Mouse (Mus musculus) neural tube, embryonic 14.5 days (tissue): ENCODE data around the gene B3galt4. TPM values are rescaled to one million over a fixed set of nuclear protein-coding genes. Genes with fewer than 3 reads are reported as not detected.
A peak's percentile ranks its signal among the peaks of the same experiment; 100 is the strongest.
"Not testable (repeated sequence)": the region's sequence is repeated elsewhere in the genome, so short reads cannot be mapped to it uniquely, and the experiment has no call there.

ENCODE experiments used
- ATAC-seq: fragments of 200-750 bp; cut with Nextera tagmentation; 2 replicates; pipeline ENCODE4 v1.8.0; 2017; ENCODE audit warnings: low read depth, mild to moderate bottlenecking, moderate TSS enrichment, moderate library complexity
- H3K27ac ChIP-seq: fragments of 300-500 bp; sonication (generic); 2 replicates; pipeline ENCODE4 v1.5.1; 2014; ENCODE audit warnings: low read depth, mild to moderate bottlenecking, control low read depth, low read length, moderate library complexity, mixed read lengths
- H3K27me3 ChIP-seq: fragments of 300-500 bp; sonication (generic); 2 replicates; pipeline ENCODE4 v1.6.1; 2014; ENCODE audit warnings: low read length; ENCODE audit not compliant: control insufficient read depth, insufficient read depth
- H3K36me3 ChIP-seq: fragments of 300-500 bp; sonication (generic); 2 replicates; pipeline ENCODE4 v1.6.1; 2014; ENCODE audit warnings: low read length, mixed read lengths; ENCODE audit not compliant: control insufficient read depth, insufficient read depth
- H3K4me1 ChIP-seq: fragments of 300-500 bp; sonication (generic); 2 replicates; pipeline ENCODE4 v1.6.1; 2014; ENCODE audit warnings: low read length; ENCODE audit not compliant: control insufficient read depth, insufficient read depth
- H3K4me2 ChIP-seq: fragments of 300-500 bp; sonication (generic); 2 replicates; pipeline ENCODE4 v1.6.1; 2014; ENCODE audit warnings: mild to moderate bottlenecking, low read depth, low read length, control low read depth
- H3K4me3 ChIP-seq: fragments of 300-500 bp; sonication (generic); 2 replicates; pipeline ENCODE4 v1.5.1; 2014; ENCODE audit warnings: low read depth, low read length, control low read depth, mixed read lengths
- H3K9ac ChIP-seq: fragments of 300-500 bp; sonication (generic); replicated peaks from 2 replicates; pipeline ENCODE4 v1.6.1; 2014; ENCODE audit warnings: low read depth, mild to moderate bottlenecking, control low read depth, low read length, mixed read lengths
- H3K9me3 ChIP-seq: fragments of 300-500 bp; sonication (generic); 2 replicates; pipeline ENCODE4 v1.6.1; 2016; ENCODE audit warnings: low read length; ENCODE audit not compliant: control insufficient read depth
- WGBS: fragments of 180-500 bp; shearing (Covaris S2); extraction: QIAGEN DNeasy Blood & Tissue Kit; methylation state at CpG from one replicate; pipeline ENCODE4 v1.1.7; 2014; 5-methylcytosine and 5-hydroxymethylcytosine counted together
- polyA plus RNA-seq: library from polyadenylated mRNA; unstranded; fragments of >200 nt; fragmentation: Nextera tagmentation; extraction: Ambion mirVana; gene quantifications from 2 replicates; pipeline ENCODE4 v1.2.1, GENCODE M21; 2014

B3galt4 gene
- polyA plus RNA-seq, 1 experiment from 2014 or later: 6.2 TPM

DNA sequence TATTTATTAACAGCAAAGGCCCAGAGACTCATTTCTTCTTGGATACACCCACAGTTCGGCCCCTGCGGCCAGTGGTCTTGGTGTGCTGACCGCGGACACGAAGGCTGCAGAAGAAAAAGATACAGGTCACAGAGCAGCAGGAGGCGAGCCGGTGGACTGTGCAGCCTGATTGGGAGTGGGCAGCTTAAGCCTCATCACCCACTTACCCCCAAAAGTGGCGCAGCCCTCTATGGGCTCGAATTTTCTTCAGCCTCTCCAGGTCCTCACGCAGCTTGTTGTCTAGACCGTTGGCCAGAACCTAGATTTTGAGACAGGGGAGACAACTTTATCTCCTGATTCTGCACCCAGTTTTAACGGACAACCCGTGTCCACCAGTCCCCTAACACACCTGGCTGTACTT, 727 bp upstream of the B3galt4 start:
- Histone ChIP-seq H3K9ac (peak overlapping the region; percentile 72; the same call in 1 of the 2 replicates), H3K4me1 (peaks cover 44% of the 10 kb centered on the region), H3K4me2 (peak overlapping the region; percentile 95), H3K36me3 (peaks cover 17% of the 10 kb centered on the region; the same call in 1 of the 2 replicates)
- not testable (repeated sequence) for H3K27me3 ChIP-seq, ATAC-seq, H3K27ac ChIP-seq, H3K9me3 ChIP-seq, H3K4me3 ChIP-seq
- WGBS: 79% methylated on average over 13 of the region's 13 CpGs

DNA sequence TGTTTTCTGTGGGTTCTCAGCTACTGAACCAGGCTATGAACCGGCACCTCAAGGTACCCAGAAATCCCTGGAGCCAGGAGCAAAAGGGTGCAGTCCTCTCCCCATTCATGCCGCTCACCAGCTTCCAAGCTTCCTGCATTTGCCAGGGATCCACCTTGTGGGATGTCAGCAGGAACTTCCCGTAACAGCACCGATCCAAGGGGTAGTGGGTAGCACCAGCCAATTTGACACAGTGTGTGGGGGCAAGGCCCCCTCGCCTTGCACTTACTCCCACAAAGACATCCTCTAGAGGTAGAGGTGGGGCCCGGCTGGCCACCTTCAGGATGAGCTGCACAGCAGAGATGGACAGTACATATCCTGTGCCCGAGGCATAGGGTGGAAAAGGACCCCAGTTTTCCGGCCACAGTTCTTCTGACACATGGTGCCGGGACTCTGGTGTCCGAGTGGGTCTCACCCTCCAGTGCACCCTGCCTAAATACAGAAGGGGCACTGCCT, 1.1 kb downstream of the B3galt4 start:
- peaks cover 39% of the 10 kb centered on the region for H3K4me1 ChIP-seq
- no peak for ATAC-seq
- H3K27me3 ChIP-seq: no peaks in the 10 kb centered on the region
- peak overlapping the region; percentile 95 for H3K4me2 ChIP-seq
- no peaks in the 10 kb centered on the region for H3K9me3 ChIP-seq
- WGBS: 82% methylated on average over 10 of the region's 10 CpGs
- H3K27ac ChIP-seq: peak overlapping the region; percentile 90; the same call in 1 of the 2 replicates
- H3K4me3 ChIP-seq: peak overlapping the region; percentile 49
- peaks cover 22% of the 10 kb centered on the region; the same call in 1 of the 2 replicates for H3K36me3 ChIP-seq
- peak overlapping the region; percentile 72 for H3K9ac ChIP-seq

DNA sequence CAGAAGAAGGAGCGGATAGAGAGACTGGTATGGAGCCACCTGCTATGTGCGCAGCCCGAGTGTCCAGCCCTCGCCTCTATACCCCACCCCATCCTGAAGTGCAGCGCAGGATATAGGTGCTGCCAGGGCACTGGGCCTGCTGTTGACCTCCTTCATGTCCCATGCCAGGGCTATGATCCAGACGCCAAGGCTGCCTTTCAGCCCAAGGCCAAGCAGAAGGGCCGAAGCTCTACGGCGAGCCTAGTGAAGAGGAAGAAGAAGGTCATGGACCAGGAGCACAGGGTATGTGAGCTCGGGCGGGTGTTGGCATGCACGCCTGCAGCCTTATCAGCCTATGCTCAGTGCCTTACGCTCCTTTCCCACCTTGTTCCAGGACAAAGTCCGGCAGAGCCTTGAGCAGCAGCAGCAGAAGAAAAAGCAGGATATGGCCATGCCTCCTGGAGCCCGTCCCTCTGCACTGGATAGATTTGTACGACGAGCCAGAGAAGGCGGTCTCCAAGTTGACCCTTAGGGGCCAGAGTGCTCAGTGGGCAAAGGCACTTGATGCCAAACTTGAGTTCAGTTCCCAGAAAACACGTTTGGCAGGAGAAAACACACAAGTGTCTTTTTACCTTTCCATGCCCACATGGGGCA, 2.3 kb downstream of the B3galt4 start:
- Histone ChIP-seq H3K9me3 (no peaks in the 10 kb centered on the region), H3K36me3 (peaks cover 26% of the 10 kb centered on the region), H3K9ac (no peak overlapping the region), H3K27me3 (no peaks in the 10 kb centered on the region), H3K4me3 (no peak overlapping the region), H3K27ac (no peak overlapping the region), H3K4me1 (peaks cover 30% of the 10 kb centered on the region), H3K4me2 (no peak overlapping the region)
- no peak for ATAC-seq
- 91% methylated on average over 19 of the region's 19 CpGs for WGBS

DNA sequence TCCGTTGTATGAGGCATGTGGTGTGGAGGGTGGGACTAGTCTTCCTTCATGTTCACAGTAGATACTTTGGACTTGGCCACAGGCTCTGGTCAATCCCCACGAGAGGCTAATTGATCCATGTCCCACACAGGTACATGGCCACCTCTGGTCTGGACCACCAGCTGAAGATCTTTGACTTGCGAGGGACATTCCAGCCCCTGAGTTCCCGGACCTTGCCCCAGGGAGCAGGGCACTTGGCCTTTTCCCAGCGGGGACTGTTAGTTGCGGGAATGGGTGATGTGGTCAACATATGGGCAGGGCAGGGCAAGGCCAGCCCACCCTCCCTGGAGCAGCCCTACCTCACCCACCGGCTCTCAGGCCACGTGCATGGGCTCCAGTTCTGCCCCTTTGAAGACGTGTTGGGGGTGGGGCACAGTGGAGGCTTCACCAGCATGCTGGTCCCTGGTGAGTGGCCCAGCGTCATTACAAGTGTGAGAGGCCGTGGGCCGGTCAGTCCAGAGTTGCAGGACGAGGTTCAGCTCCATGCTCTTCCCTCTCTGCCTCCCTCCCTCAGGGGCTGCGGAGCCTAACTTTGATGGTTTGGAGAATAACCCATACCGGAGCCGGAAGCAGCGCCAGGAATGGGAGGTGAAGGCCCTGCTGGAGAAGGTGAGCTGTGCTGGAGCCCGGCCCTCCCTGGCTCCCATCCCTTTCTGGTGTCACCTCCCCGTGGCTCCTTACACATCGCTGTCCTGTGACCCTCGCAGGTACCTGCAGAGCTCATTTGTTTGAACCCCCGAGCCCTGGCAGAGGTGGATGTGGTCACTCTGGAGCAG, 3.0 kb downstream of the B3galt4 start:
- ATAC-seq: no peak
- H3K9ac ChIP-seq: no peak overlapping the region
- 87% methylated on average over 22 of the region's 22 CpGs for WGBS
- no peaks in the 10 kb centered on the region for H3K9me3 ChIP-seq
- H3K36me3 ChIP-seq: peaks cover 25% of the 10 kb centered on the region
- no peak overlapping the region for H3K4me2 ChIP-seq
- H3K4me1 ChIP-seq: peaks cover 24% of the 10 kb centered on the region
- H3K4me3 ChIP-seq: no peak overlapping the region
- no peaks in the 10 kb centered on the region for H3K27me3 ChIP-seq
- no peak overlapping the region for H3K27ac ChIP-seq

DNA sequence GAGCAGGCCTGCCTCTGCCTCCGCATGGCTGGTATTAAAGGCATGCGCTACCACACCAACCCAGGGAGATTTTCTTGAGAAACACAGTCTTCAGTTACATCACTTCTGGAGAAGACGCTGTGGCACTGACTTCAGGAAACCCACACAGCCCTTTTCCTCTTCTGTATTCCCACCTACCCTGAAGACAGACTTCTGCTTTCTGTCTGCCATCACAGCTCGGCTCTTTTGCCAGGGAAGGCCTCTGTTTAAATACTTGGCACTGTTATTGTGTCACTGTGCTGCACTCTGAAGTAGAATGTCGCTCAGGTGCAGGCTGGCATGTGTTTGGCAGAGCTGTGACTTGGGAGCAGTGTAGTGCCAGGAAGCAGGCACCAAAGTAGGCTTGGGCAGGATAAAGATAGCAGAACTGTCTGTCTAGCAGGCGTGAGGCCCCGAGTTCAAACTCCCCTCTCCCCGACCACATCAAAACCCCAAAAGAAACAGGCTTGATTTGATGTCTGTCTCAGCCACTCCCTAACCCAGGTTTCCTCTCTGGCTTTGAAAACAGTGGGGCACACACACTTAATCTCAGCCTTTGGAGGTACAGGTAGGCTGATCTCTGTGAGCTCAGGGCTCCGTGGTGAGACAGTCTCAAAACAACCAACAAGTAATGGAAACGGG, 3.7 kb downstream of the B3galt4 start:
- ATAC-seq: no peak
- H3K4me2 ChIP-seq: no peak overlapping the region
- no peak overlapping the region for H3K9ac ChIP-seq
- 97% methylated on average over 10 of the region's 10 CpGs for WGBS
- H3K4me1 ChIP-seq: peaks cover 24% of the 10 kb centered on the region
- no peak overlapping the region for H3K27ac ChIP-seq
- peaks cover 23% of the 10 kb centered on the region for H3K36me3 ChIP-seq
- no peak overlapping the region for H3K4me3 ChIP-seq
- H3K9me3 ChIP-seq: no peaks in the 10 kb centered on the region
- H3K27me3 ChIP-seq: no peaks in the 10 kb centered on the region

DNA sequence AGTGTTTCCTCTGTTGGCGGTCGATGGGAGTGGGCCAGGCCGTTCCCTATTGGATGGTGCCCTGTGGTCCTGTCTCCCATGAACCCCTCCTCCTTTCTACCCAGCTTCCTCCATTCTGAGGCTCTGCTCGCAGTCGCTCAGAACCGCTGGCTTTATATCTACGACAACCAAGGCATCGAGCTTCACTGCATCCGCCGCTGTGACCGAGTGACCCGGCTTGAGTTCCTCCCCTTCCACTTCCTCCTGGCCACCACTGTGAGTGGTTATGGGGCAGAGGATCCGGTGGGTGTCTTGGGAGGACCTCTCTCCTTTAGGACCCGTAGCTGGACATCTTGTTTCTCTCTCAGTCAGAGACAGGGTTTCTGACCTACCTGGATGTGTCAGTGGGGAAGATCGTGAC, 7.8 kb downstream of the B3galt4 start:
- WGBS: 94% methylated on average over 15 of the region's 15 CpGs
- peaks cover 16% of the 10 kb centered on the region for H3K36me3 ChIP-seq
- H3K27ac ChIP-seq: no peak overlapping the region
- H3K27me3 ChIP-seq: no peaks in the 10 kb centered on the region
- no peak overlapping the region for H3K9ac ChIP-seq
- H3K4me1 ChIP-seq: peaks cover 17% of the 10 kb centered on the region
- H3K4me3 ChIP-seq: no peak overlapping the region
- no peak overlapping the region for H3K4me2 ChIP-seq
- no peaks in the 10 kb centered on the region for H3K9me3 ChIP-seq
- no peak for ATAC-seq

DNA sequence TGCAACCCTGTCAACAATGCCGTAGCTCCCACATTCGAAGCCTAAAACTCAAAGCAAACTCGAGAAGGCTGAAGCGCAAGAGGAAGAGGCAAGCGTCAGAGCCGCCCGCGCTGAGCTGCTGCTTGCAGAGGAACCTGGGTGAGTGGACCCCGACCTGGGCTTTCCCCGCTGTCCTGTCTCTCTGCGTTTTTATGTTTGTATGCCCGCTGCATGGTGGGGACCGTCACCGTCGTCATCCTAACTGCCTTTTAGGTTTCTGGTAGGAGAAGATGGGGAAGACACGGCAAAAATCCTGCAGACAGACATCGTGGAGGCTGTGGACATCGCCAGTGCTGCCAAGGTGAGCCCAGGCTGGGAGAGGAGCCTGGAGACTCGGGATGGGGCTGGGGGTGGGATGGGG, 9.9 kb downstream of the B3galt4 start:
- no peak for ATAC-seq
- Histone ChIP-seq H3K27ac (no peak overlapping the region), H3K4me2 (peak overlapping the region; percentile 97), H3K36me3 (peaks cover 16% of the 10 kb centered on the region), H3K9ac (peak overlapping the region; percentile 74), H3K9me3 (no peaks in the 10 kb centered on the region), H3K4me3 (peak overlapping the region; percentile 76), H3K4me1 (peaks cover 17% of the 10 kb centered on the region), H3K27me3 (no peaks in the 10 kb centered on the region)
- WGBS: 58% methylated on average over 19 of the region's 19 CpGs

DNA sequence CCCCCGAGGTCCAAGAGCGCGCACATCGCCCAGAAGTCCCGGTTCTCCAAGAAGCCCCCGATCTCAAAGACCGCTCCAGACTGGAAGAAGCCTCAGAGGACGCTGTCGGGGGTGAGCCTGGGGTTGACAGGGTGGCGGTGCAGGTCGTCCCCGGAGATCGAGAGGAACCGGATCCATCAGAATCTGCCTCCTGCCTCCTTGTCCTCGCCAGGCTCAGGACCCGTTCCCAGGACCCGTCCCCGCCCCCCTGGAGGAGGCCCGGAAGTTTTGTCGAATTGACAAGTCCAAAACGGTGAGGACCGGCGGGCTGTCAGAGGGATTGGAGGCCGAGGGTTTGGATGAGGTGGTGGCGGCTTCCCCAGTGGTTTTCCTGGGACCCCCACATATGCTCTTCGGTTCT, 10.3 kb downstream of the B3galt4 start:
- no peaks in the 10 kb centered on the region for H3K27me3 ChIP-seq
- peak overlapping the region; percentile 74 for H3K9ac ChIP-seq
- H3K4me2 ChIP-seq: peak overlapping the region; percentile 97
- peaks cover 12% of the 10 kb centered on the region for H3K36me3 ChIP-seq
- ATAC-seq: peak; percentile 9
- H3K4me1 ChIP-seq: peaks cover 17% of the 10 kb centered on the region
- no peak overlapping the region for H3K27ac ChIP-seq
- H3K9me3 ChIP-seq: no peaks in the 10 kb centered on the region
- peak overlapping the region; percentile 76 for H3K4me3 ChIP-seq
- WGBS: 3% methylated on average over 25 of the region's 26 CpGs
